ENCODE assay signal across 7 mouse cellular contexts in the genomic region with DNA sequence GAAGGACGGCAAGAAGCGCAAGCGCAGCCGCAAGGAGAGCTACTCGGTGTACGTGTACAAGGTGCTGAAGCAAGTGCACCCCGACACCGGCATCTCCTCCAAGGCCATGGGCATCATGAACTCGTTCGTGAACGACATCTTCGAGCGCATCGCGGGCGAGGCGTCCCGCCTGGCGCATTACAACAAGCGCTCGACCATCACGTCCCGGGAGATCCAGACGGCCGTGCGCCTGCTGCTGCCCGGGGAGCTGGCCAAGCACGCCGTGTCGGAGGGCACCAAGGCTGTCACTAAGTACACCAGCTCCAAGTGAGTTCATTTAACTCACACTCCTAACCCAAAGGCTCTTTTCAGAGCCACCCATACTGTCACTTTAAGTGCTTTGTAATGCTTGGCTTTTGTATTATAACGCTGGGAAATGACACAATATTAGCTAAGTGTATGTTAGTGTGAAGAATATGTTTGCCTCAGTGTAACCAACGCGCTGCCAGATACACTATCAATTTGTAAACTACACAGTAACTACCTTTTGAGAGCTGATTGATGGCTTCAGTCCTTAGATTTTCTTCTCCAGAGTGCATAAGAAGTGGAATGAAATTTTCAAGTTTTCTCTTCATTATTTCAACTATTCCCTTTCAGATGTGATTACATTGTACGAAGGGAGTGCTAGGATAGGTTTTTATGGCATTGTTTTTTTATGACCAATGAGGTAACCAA. TPM values are rescaled to one million over a fixed set of nuclear protein-coding genes. Genes with fewer than 3 reads are reported as not detected.
DNase-seq lines count a peak whose midpoint lies in the region; ATAC-seq and TF ChIP-seq lines count a peak whose summit lies in the region.
"Not testable (repeated sequence)": the region's sequence is repeated elsewhere in the genome, so short reads cannot be mapped to it uniquely, and the experiment has no call there.

No protein-coding gene starts in this region.

- H3K9me3 ChIP-seq in embryonic facial prominence, embryonic 13.5 days; heart, embryonic 10.5 days; limb, embryonic 14.5 days (ENCODE audit: control insufficient read depth, low read length); megakaryocyte, embryonic 14.5 days; neural tube, embryonic 15.5 days (replicated peaks): not testable (repeated sequence)

- H3K27ac ChIP-seq in embryonic facial prominence, embryonic 13.5 days, result peak overlapping the region; percentile 96
- H3K27ac ChIP-seq in heart, embryonic 10.5 days, result peak overlapping the region; percentile 90
- H3K27ac ChIP-seq in limb, embryonic 14.5 days (replicated peaks; ENCODE audit: low read depth, low read length), result peak overlapping the region; percentile 93
- H3K27ac ChIP-seq in neural tube, embryonic 15.5 days (replicated peaks), result peak overlapping the region; percentile 94

- peak overlapping the region; percentile 54 for H3K4me3 ChIP-seq in embryonic facial prominence, embryonic 13.5 days
- peak overlapping the region; percentile 58 for H3K4me3 ChIP-seq in heart, embryonic 10.5 days
- peak overlapping the region; percentile 40 for H3K4me3 ChIP-seq in limb, embryonic 14.5 days (replicated peaks; ENCODE audit: low read length)
- H3K4me3 ChIP-seq in megakaryocyte, embryonic 14.5 days (replicated peaks), result peak overlapping the region; percentile 90
- peak overlapping the region; percentile 44 for H3K4me3 ChIP-seq in neural tube, embryonic 15.5 days (replicated peaks)

- not testable (repeated sequence) for ATAC-seq in embryonic facial prominence, embryonic 13.5 days (ENCODE audit: insufficient number of reproducible peaks, insufficient read depth, low FRiP score, low TSS enrichment, low read depth); limb, embryonic 14.5 days (ENCODE audit: low FRiP score, low read depth); neural tube, embryonic 15.5 days (ENCODE audit: low FRiP score)

- not testable (repeated sequence) for H3K36me3 ChIP-seq in embryonic facial prominence, embryonic 13.5 days; heart, embryonic 10.5 days; limb, embryonic 14.5 days (ENCODE audit: control insufficient read depth, insufficient read depth, low read length); megakaryocyte, embryonic 14.5 days (replicated peaks; ENCODE audit: low read length); neural tube, embryonic 15.5 days

- H3K4me2 ChIP-seq in embryonic facial prominence, embryonic 13.5 days, result peak overlapping the region; percentile 75
- peak overlapping the region; percentile 56 for H3K4me2 ChIP-seq in limb, embryonic 14.5 days (replicated peaks; ENCODE audit: low read depth, low read length, severe bottlenecking)
- peak overlapping the region; percentile 71 for H3K4me2 ChIP-seq in neural tube, embryonic 15.5 days

- H3K9ac ChIP-seq in embryonic facial prominence, embryonic 13.5 days, result peak overlapping the region; percentile 85
- peak overlapping the region; percentile 57 for H3K9ac ChIP-seq in limb, embryonic 14.5 days (ENCODE audit: low read depth, low read length, severe bottlenecking)
- H3K9ac ChIP-seq in neural tube, embryonic 15.5 days (replicated peaks), result peak overlapping the region; percentile 53

- peak; percentile 75 for DNase-seq in R1 (ENCODE audit: low read depth, low spot score)
- DNase-seq in heart, embryonic 10.5 days (ENCODE audit: low spot score); limb, embryonic 14.5 days (ENCODE audit: low spot score): not testable (repeated sequence)
- peak; percentile 74 for DNase-seq in induced T-regulatory cell, adult 2 months (ENCODE audit: low read depth)

- H3K27me3 ChIP-seq in embryonic facial prominence, embryonic 13.5 days; heart, embryonic 10.5 days (ENCODE audit: insufficient read depth, poor library complexity, severe bottlenecking); limb, embryonic 14.5 days (ENCODE audit: control insufficient read depth, insufficient read depth, low read length); megakaryocyte, embryonic 14.5 days (replicated peaks); neural tube, embryonic 15.5 days (replicated peaks): not testable (repeated sequence)

- TF ChIP-seq POLR2A in limb, embryonic 14.5 days (IDR thresholded peaks at IDR 0.05; ENCODE audit: borderline replicate concordance, extremely low read depth, insufficient read depth, insufficient read length), result not testable (repeated sequence)

- under 1% methylated on average over 15 of the region's 34 CpGs for WGBS in embryonic facial prominence, embryonic 13.5 days
- 3% methylated on average over 16 of the region's 34 CpGs for WGBS in heart, embryonic 10.5 days
- WGBS in limb, embryonic 14.5 days, result under 1% methylated on average over 8 of the region's 34 CpGs
- 0% methylated on average over 15 of the region's 34 CpGs for WGBS in neural tube, embryonic 15.5 days

- peaks cover 14% of the 10 kb centered on the region for H3K4me1 ChIP-seq in embryonic facial prominence, embryonic 13.5 days
- not testable (repeated sequence) for H3K4me1 ChIP-seq in heart, embryonic 10.5 days
- peaks cover 16% of the 10 kb centered on the region for H3K4me1 ChIP-seq in limb, embryonic 14.5 days (ENCODE audit: control insufficient read depth, insufficient read depth, low read length)
- H3K4me1 ChIP-seq in megakaryocyte, embryonic 14.5 days, result peaks cover 33% of the 10 kb centered on the region
- peaks cover 36% of the 10 kb centered on the region for H3K4me1 ChIP-seq in neural tube, embryonic 15.5 days

RNA-seq across cellular contexts. Expression of gene Hist1h2bg, which starts 0.5 kb away (rescaled TPM):
- polyA plus RNA-seq in embryonic facial prominence, embryonic 13.5 days (2015; fragmentation: Nextera tagmentation; extraction: Ambion mirVana), result 7.5 and 10.6 TPM in 2 replicates
- 2.8 and 4.8 TPM in 2 replicates for polyA plus RNA-seq in heart, embryonic 10.5 days (2016; fragmentation: Nextera tagmentation; extraction: Ambion mirVana)
- 38.9 and 60.8 TPM in 2 replicates for polyA plus RNA-seq in limb, embryonic 14.5 days (2012; rRNA removed)
- 6.9 and 10.0 TPM in 2 replicates for polyA plus RNA-seq in limb, embryonic 14.5 days (2014; fragmentation: Nextera tagmentation; extraction: Ambion mirVana)
- 16.8 and 28.8 TPM in 2 replicates for polyA plus RNA-seq in megakaryocyte, embryonic 14.5 days (2012; ENCODE audit: insufficient read depth, low replicate concordance)
- polyA plus RNA-seq in neural tube, embryonic 15.5 days (2015; fragmentation: Nextera tagmentation; extraction: Ambion mirVana), result 2.2 and 2.9 TPM in 2 replicates

RNA-seq across cellular contexts. Expression of gene Hist1h2ae, which starts 0.6 kb away (rescaled TPM):
- polyA plus RNA-seq in embryonic facial prominence, embryonic 13.5 days (2015; fragmentation: Nextera tagmentation; extraction: Ambion mirVana), result 108 and 115 TPM in 2 replicates
- 39.9 and 49.4 TPM in 2 replicates for polyA plus RNA-seq in heart, embryonic 10.5 days (2016; fragmentation: Nextera tagmentation; extraction: Ambion mirVana)
- polyA plus RNA-seq in limb, embryonic 14.5 days (2012; rRNA removed), result 19.8 and 35.0 TPM in 2 replicates
- 103 and 109 TPM in 2 replicates for polyA plus RNA-seq in limb, embryonic 14.5 days (2014; fragmentation: Nextera tagmentation; extraction: Ambion mirVana)
- 13.6 and 16.0 TPM in 2 replicates for polyA plus RNA-seq in megakaryocyte, embryonic 14.5 days (2012; ENCODE audit: insufficient read depth, low replicate concordance)
- 12.5 and 25.5 TPM in 2 replicates for polyA plus RNA-seq in neural tube, embryonic 15.5 days (2015; fragmentation: Nextera tagmentation; extraction: Ambion mirVana)

RNA-seq across cellular contexts. Expression of gene Hist1h2bf, which starts 2.3 kb away (rescaled TPM):
- polyA plus RNA-seq in embryonic facial prominence, embryonic 13.5 days (2015; fragmentation: Nextera tagmentation; extraction: Ambion mirVana), result 12.2 and 13.4 TPM in 2 replicates
- polyA plus RNA-seq in heart, embryonic 10.5 days (2016; fragmentation: Nextera tagmentation; extraction: Ambion mirVana), result 1.1 and 1.8 TPM in 2 replicates
- polyA plus RNA-seq in limb, embryonic 14.5 days (2012; rRNA removed), result 17.8 and 25.9 TPM in 2 replicates
- 5.3 and 8.5 TPM in 2 replicates for polyA plus RNA-seq in limb, embryonic 14.5 days (2014; fragmentation: Nextera tagmentation; extraction: Ambion mirVana)
- 7.6 and 73.0 TPM in 2 replicates for polyA plus RNA-seq in megakaryocyte, embryonic 14.5 days (2012; ENCODE audit: insufficient read depth, low replicate concordance)
- 2.7 TPM in 1 of 2 replicates, not detected in the other for polyA plus RNA-seq in neural tube, embryonic 15.5 days (2015; fragmentation: Nextera tagmentation; extraction: Ambion mirVana)

RNA-seq across cellular contexts. Expression of gene Hist1h2ad, which starts 2.5 kb away (rescaled TPM):
- polyA plus RNA-seq in embryonic facial prominence, embryonic 13.5 days (2015; fragmentation: Nextera tagmentation; extraction: Ambion mirVana), result 1.7 and 3.1 TPM in 2 replicates
- 0.54 and 1.1 TPM in 2 replicates for polyA plus RNA-seq in heart, embryonic 10.5 days (2016; fragmentation: Nextera tagmentation; extraction: Ambion mirVana)
- 6.1 and 13.9 TPM in 2 replicates for polyA plus RNA-seq in limb, embryonic 14.5 days (2012; rRNA removed)
- polyA plus RNA-seq in limb, embryonic 14.5 days (2014; fragmentation: Nextera tagmentation; extraction: Ambion mirVana), result 1.2 and 5.3 TPM in 2 replicates
- 9.6 TPM in 1 of 2 replicates, not detected in the other for polyA plus RNA-seq in megakaryocyte, embryonic 14.5 days (2012; ENCODE audit: insufficient read depth, low replicate concordance)
- polyA plus RNA-seq in neural tube, embryonic 15.5 days (2015; fragmentation: Nextera tagmentation; extraction: Ambion mirVana), result 0.97 TPM in 1 of 2 replicates, not detected in the other

RNA-seq across cellular contexts. Expression of gene Hist1h3d, which starts 3.9 kb away (rescaled TPM):
- 7.6 and 8.4 TPM in 2 replicates for polyA plus RNA-seq in embryonic facial prominence, embryonic 13.5 days (2015; fragmentation: Nextera tagmentation; extraction: Ambion mirVana)
- polyA plus RNA-seq in heart, embryonic 10.5 days (2016; fragmentation: Nextera tagmentation; extraction: Ambion mirVana), result 1.4 and 5.3 TPM in 2 replicates
- 30.0 and 33.8 TPM in 2 replicates for polyA plus RNA-seq in limb, embryonic 14.5 days (2012; rRNA removed)
- 6.8 and 10.4 TPM in 2 replicates for polyA plus RNA-seq in limb, embryonic 14.5 days (2014; fragmentation: Nextera tagmentation; extraction: Ambion mirVana)
- polyA plus RNA-seq in megakaryocyte, embryonic 14.5 days (2012; ENCODE audit: insufficient read depth, low replicate concordance), result 4.6 and 5.9 TPM in 2 replicates
- 0.88 and 2.0 TPM in 2 replicates for polyA plus RNA-seq in neural tube, embryonic 15.5 days (2015; fragmentation: Nextera tagmentation; extraction: Ambion mirVana)

Comparison
In these comparisons a context has a peak if more than half of its experiments do, and no peak if none do; other contexts are left out.
1. H3K4me3 ChIP-seq: peak in every context shown above with its lines; median percentile 90 in megakaryocyte, embryonic 14.5 days; 58 in heart, embryonic 10.5 days; 54 in embryonic facial prominence, embryonic 13.5 days; 44 in neural tube, embryonic 15.5 days; 40 in limb, embryonic 14.5 days.